Mouse (Mus musculus) colon, adult 2 months (tissue): ENCODE results near the gene Arhgef5. TPM values are rescaled to one million over a fixed set of nuclear protein-coding genes. Genes with fewer than 3 reads are reported as not detected.

Experiments
- polyA plus RNA-seq: library from polyadenylated mRNA; depleted of rRNA; stranded (reverse); fragments of >200 nt; gene quantifications from 2 replicates; pipeline ENCODE4 v1.2.3, GENCODE M21; 2012; rRNA removed

The Arhgef5 gene
- 34.2 and 35.5 TPM in 2 replicates for polyA plus RNA-seq

GRCm38 (mm10) chr6:43265363-43266041 is at the start of gene Arhgef5:
Gene Arhgef5 (plus strand): TSS chr6:43265582.

GRCm38 (mm10) chr6:43231255-43231654 is 34.1 kb upstream of the Arhgef5 start, which contains the start of gene Olfr47:
Gene Olfr47 (plus strand): TSS chr6:43231529.

GRCm38 (mm10) chr6:43309454-43309853 is 44.1 kb downstream of the Arhgef5 start, which contains the start of gene Nobox:
Gene Nobox (minus strand): TSS chr6:43309554.

Other genes with a start within 250 kb of the Arhgef5 start
- not detected in 2 replicates for gene Olfr441, start 159.2 kb upstream of the Arhgef5 start, polyA plus RNA-seq
- not detected in 2 replicates for gene Olfr237-ps1, start 119.0 kb upstream of the Arhgef5 start, polyA plus RNA-seq
- not detected in 2 replicates for gene Olfr437, start 102.3 kb upstream of the Arhgef5 start, polyA plus RNA-seq
- not detected in 2 replicates for gene Olfr13, start 93.4 kb upstream of the Arhgef5 start, polyA plus RNA-seq
- gene Olfr435, start 68.4 kb upstream of the Arhgef5 start, polyA plus RNA-seq = not detected in 2 replicates
- not detected in 2 replicates for gene Olfr434, start 52.6 kb upstream of the Arhgef5 start, polyA plus RNA-seq
- gene Olfr47, start 34.1 kb upstream of the Arhgef5 start, polyA plus RNA-seq = not detected in 2 replicates
- 0.06 TPM in 1 of 2 replicates, not detected in the other for gene Nobox, start 44.0 kb downstream of the Arhgef5 start, polyA plus RNA-seq